Mouse (Mus musculus) CH12.LX (cell line): ENCODE measurements around the gene Gatd1. TPM values are rescaled to one million over a fixed set of nuclear protein-coding genes. Genes with fewer than 3 reads are reported as not detected.

Experiments used
- DNase-seq: peaks from one replicate; pipeline ENCODE4 v3.0.0-alpha.2; 2013; ENCODE audit errors: extremely low read depth
- H3K27ac ChIP-seq: 2 replicates; pipeline ENCODE4 v1.5.1; 2012; ENCODE audit warnings: low read depth, mild to moderate bottlenecking, control low read depth, moderate library complexity; ENCODE audit not compliant: insufficient read depth
- H3K27me3 ChIP-seq: replicated peaks from 2 replicates; pipeline ENCODE3; 2012; ENCODE audit warnings: inconsistent platforms
- H3K36me3 ChIP-seq, 2 experiments: replicated peaks in 1 of 2; 2 replicates each; pipeline versions ENCODE3 to v1.6.1; 2012; ENCODE audit warnings: inconsistent platforms in 1 of 2, low read length in 1 of 2, mild to moderate bottlenecking in 1 of 2, mixed read lengths in 1 of 2, moderate library complexity in 1 of 2; ENCODE audit not compliant: control insufficient read depth in 1 of 2, insufficient read depth in 1 of 2
- H3K4me1 ChIP-seq, 2 experiments: 2 replicates each; pipeline ENCODE4 v1.6.1; 2012; ENCODE audit warnings: inconsistent platforms in 1 of 2, moderate library complexity in 1 of 2; ENCODE audit not compliant: insufficient read depth in 2 of 2, control insufficient read depth in 1 of 2
- H3K4me2 ChIP-seq: 2 replicates; pipeline ENCODE4 v1.6.1; 2012; ENCODE audit warnings: low read depth, mild to moderate bottlenecking, control low read depth; ENCODE audit not compliant: poor library complexity, insufficient read depth, severe bottlenecking
- H3K4me3 ChIP-seq, 3 experiments: fragments of 150-350 bp in 1 of 3; sonication (generic) in 1 of 3; replicated peaks in 1 of 3; 2 replicates each; pipeline versions ENCODE3 to v1.5.1; 2011 to 2012; ENCODE audit warnings: low read depth in 2 of 3, low read length in 2 of 3, mild to moderate bottlenecking in 2 of 3, moderate library complexity in 2 of 3, control low read depth in 1 of 3, improper control_type of control experiment in 1 of 3, inconsistent platforms in 1 of 3, mixed read lengths in 1 of 3; ENCODE audit not compliant: poor library complexity in 1 of 3
- H3K79me2 ChIP-seq: replicated peaks from 2 replicates; pipeline ENCODE4 v1.6.1; 2012; ENCODE audit warnings: mild to moderate bottlenecking, moderate library complexity; ENCODE audit not compliant: control insufficient read depth, poor library complexity, insufficient read depth, severe bottlenecking; ENCODE audit errors: extremely low read depth
- H3K9ac ChIP-seq: 2 replicates; pipeline ENCODE4 v1.6.1; 2012; ENCODE audit warnings: low read depth, mild to moderate bottlenecking, control low read depth, moderate library complexity; ENCODE audit not compliant: insufficient read depth
- H3K9me3 ChIP-seq: replicated peaks from 2 replicates; pipeline ENCODE3; 2012; ENCODE audit warnings: low read length, inconsistent platforms, mixed read lengths
- BHLHE40 ChIP-seq: IDR thresholded peaks from 2 replicates; pipeline ENCODE4 v1.6.1; 2011; ENCODE audit warnings: mild to moderate bottlenecking, low read depth, low read length, improper control_type of control experiment
- CHD1 ChIP-seq: IDR thresholded peaks from 2 replicates; pipeline ENCODE4 v1.6.1; 2012; ENCODE audit warnings: low read depth, low read length, improper control_type of control experiment, inconsistent platforms
- CTCF ChIP-seq, 2 experiments: IDR thresholded peaks in 1 of 2; conservative IDR thresholded peaks in 1 of 2; 2 replicates each; pipeline ENCODE4 v1.5.1; 2011 to 2012; ENCODE audit warnings: low read depth in 2 of 2, low read length in 2 of 2, improper control_type of control experiment in 1 of 2, inconsistent platforms in 1 of 2, mild to moderate bottlenecking in 1 of 2, moderate library complexity in 1 of 2
- E2F4 ChIP-seq: IDR thresholded peaks from 2 replicates; pipeline ENCODE4 v1.6.1; 2011; ENCODE audit warnings: low read depth, low read length, improper control_type of control experiment; ENCODE audit not compliant: insufficient replicate concordance
- EP300 ChIP-seq: IDR thresholded peaks from 2 replicates; pipeline ENCODE4 v1.6.1; 2011; ENCODE audit warnings: low read length, improper control_type of control experiment
- ETS1 ChIP-seq: conservative IDR thresholded peaks from 2 replicates; pipeline ENCODE4 v1.6.1; 2012; ENCODE audit warnings: low read depth, mild to moderate bottlenecking, inconsistent platforms, low read length, improper control_type of control experiment, moderate library complexity
- GABPA ChIP-seq: IDR thresholded peaks from 2 replicates; pipeline ENCODE4 v1.6.1; 2012; ENCODE audit warnings: low read depth, low read length, improper control_type of control experiment, inconsistent platforms; ENCODE audit not compliant: insufficient replicate concordance
- HCFC1 ChIP-seq: IDR thresholded peaks from 2 replicates; pipeline ENCODE4 v1.6.1; 2012; ENCODE audit warnings: low read depth, mild to moderate bottlenecking, inconsistent platforms, low read length, improper control_type of control experiment
- JUN ChIP-seq: IDR thresholded peaks from 2 replicates; pipeline ENCODE4 v1.6.1; 2011; ENCODE audit warnings: low read depth, mild to moderate bottlenecking, low read length, improper control_type of control experiment, moderate library complexity; ENCODE audit not compliant: insufficient read depth
- JUND ChIP-seq: conservative IDR thresholded peaks from 2 replicates; pipeline ENCODE4 v1.6.1; 2011; ENCODE audit warnings: low read depth, low read length, improper control_type of control experiment
- MAZ ChIP-seq: IDR thresholded peaks from 2 replicates; pipeline ENCODE4 v1.6.1; 2012; ENCODE audit warnings: low read depth, mild to moderate bottlenecking, inconsistent platforms, low read length, improper control_type of control experiment, moderate library complexity
- MXI1 ChIP-seq: IDR thresholded peaks from 2 replicates; pipeline ENCODE4 v1.6.1; 2011; ENCODE audit warnings: mild to moderate bottlenecking, low read depth, low read length, improper control_type of control experiment
- POLR2AphosphoS2 ChIP-seq: IDR thresholded peaks from 2 replicates; pipeline ENCODE4 v1.6.1; 2011; ENCODE audit warnings: low read depth, low read length, improper control_type of control experiment
- RAD21 ChIP-seq: IDR thresholded peaks from 2 replicates; pipeline ENCODE4 v1.6.1; 2011; ENCODE audit warnings: low read depth, mild to moderate bottlenecking, low read length, improper control_type of control experiment, moderate library complexity
- RCOR1 ChIP-seq: conservative IDR thresholded peaks from 2 replicates; pipeline ENCODE4 v1.6.1; 2012; ENCODE audit warnings: low read depth, mild to moderate bottlenecking, inconsistent platforms, low read length, improper control_type of control experiment
- USF2 ChIP-seq: conservative IDR thresholded peaks from 2 replicates; pipeline ENCODE4 v1.6.1; 2011; ENCODE audit warnings: low read depth, low read length, improper control_type of control experiment
- ZC3H11A ChIP-seq: IDR thresholded peaks from 2 replicates; pipeline ENCODE4 v1.6.1; 2012; ENCODE audit warnings: low read depth, mild to moderate bottlenecking, inconsistent platforms, low read length, improper control_type of control experiment
- ZKSCAN1 ChIP-seq: IDR thresholded peaks from 2 replicates; pipeline ENCODE4 v1.6.1; 2012; ENCODE audit warnings: low read depth, inconsistent platforms, low read length, improper control_type of control experiment, borderline replicate concordance
- ZMIZ1 ChIP-seq: IDR thresholded peaks from 2 replicates; pipeline ENCODE4 v1.6.1; 2012; ENCODE audit warnings: low read depth, mild to moderate bottlenecking, inconsistent platforms, low read length, improper control_type of control experiment
- dilution Hi-C: fragments of 300-500 bp; cut with MboI; formaldehyde crosslinking; loops from 2 replicates; pipeline ENCODE4 v1.14.3; 2020; ENCODE audit warnings: low sequenced_read_pairs; ENCODE audit not compliant: extremely low pct_unique_long_range_greater_than_20kb, extremely low pct_ligation_motif_present
- in situ Hi-C: fragments of 300-500 bp; cut with MboI; formaldehyde crosslinking; loops from 3 replicates; pipeline ENCODE4 v1.14.3; 2019; ENCODE audit warnings: low sequenced_read_pairs, low pct_ligation_motif_present, low pct_unique_long_range_greater_than_20kb, mixed read lengths
- polyA plus RNA-seq: library from polyadenylated mRNA; unstranded; fragments of >175 nt; gene quantifications from 2 replicates; pipeline ENCODE4 v1.2.1, GENCODE M21; 2012; ENCODE audit warnings: low read depth; ENCODE audit not compliant: insufficient read length
- total RNA-seq, 2 experiments: library from RNA; depleted of rRNA; stranded (reverse); fragments of 300-350 nt in 1 of 2; fragments of >200 nt in 1 of 2; gene quantifications; 2 replicates each; pipeline ENCODE4 v1.2.3; 2012 to 2014

The Gatd1 gene
- total and polyA plus RNA-seq, 3 experiments, result 21.2 to 31.4 (median 29.6) TPM

- Histone ChIP-seq H3K4me2 (no peak overlapping the region), H3K4me3 (no peak overlapping the region), H3K79me2 (no peaks in the 10 kb centered on the region), H3K27ac (no peak overlapping the region), H3K36me3 (no peaks in the 10 kb centered on the region), H3K4me1 (peaks cover 0 to 3% of the 10 kb centered on the region in 2 experiments; a peak in 2 of 4 replicates), H3K9me3 (no peaks in the 10 kb centered on the region), H3K9ac (no peak overlapping the region), H3K27me3 (peaks cover 2% of the 10 kb centered on the region)
- no peak for DNase-seq
- in situ Hi-C loops (no loop called here), dilution Hi-C loops (no loop called here)
- TF ChIP-seq GABPA (no peak), EP300 (no peak), POLR2AphosphoS2 (no peak), E2F4 (no peak), CHD1 (no peak), USF2 (no peak), RAD21 (no peak), JUN (no peak), ETS1 (no peak), BHLHE40 (no peak), ZKSCAN1 (no peak), CTCF (conservative IDR thresholded peaks at IDR 0.05 in 1 of 2, IDR thresholded peaks at IDR 0.05 in 1 of 2; ENCODE audit: low read depth in 2 of 2, low read length in 2 of 2) (no peak), JUND (no peak), RCOR1 (no peak)
Measured at GRCm38 (mm10) chr7:141423811-141424210, 9.9 kb upstream of the Gatd1 start.

GRCm38 (mm10) chr7:141420030-141420702 lies 6.2 kb upstream of the Gatd1 start:
- Histone ChIP-seq H3K36me3 (no peaks in the 10 kb centered on the region), H3K4me1 (peaks cover 3 to 17% of the 10 kb centered on the region in 2 experiments; a peak in 2 of 4 replicates), H3K9ac (no peak overlapping the region), H3K9me3 (no peaks in the 10 kb centered on the region), H3K4me2 (no peak overlapping the region), H3K27me3 (peaks cover 2% of the 10 kb centered on the region), H3K79me2 (no peaks in the 10 kb centered on the region), H3K4me3 (no peak overlapping the region), H3K27ac (no peak overlapping the region)
- in situ Hi-C loops, result no loop called here
- TF ChIP-seq MXI1, result no peak
- no peak for TF ChIP-seq ZC3H11A
- TF ChIP-seq POLR2AphosphoS2, result no peak
- TF ChIP-seq ZMIZ1, result no peak
- no peak for TF ChIP-seq HCFC1
- no peak for TF ChIP-seq ETS1
- no peak for TF ChIP-seq MAZ
- DNase-seq, result no peak
- dilution Hi-C loops, result no loop called here
